Mouse (Mus musculus): ENCODE results near the gene Gm6034. TPM values are rescaled to one million over a fixed set of nuclear protein-coding genes. Genes with fewer than 3 reads are reported as not detected.
"Not testable (repeated sequence)": the region's sequence is repeated elsewhere in the genome, so short reads cannot be mapped to it uniquely, and the experiment has no call there.

Gene Gm6034
- polyA plus RNA-seq, 1 experiment from 2014 or later: not detected

GRCm38 (mm10) chr17:36060829-36061228, 18.1 kb downstream of the Gm6034 start:
- DNase-seq (ENCODE audit: low spot score) (peak; percentile 87), ATAC-seq (peak; percentile 47; the same call in 1 of the 2 replicates)

GRCm38 (mm10) chr17:36081901-36082300, 39.1 kb downstream of the Gm6034 start:
- H3K27ac ChIP-seq (ENCODE audit: low read length); ATAC-seq; H3K4me1 ChIP-seq (ENCODE audit: insufficient read depth, low read depth, low read length); H3K4me3 ChIP-seq (ENCODE audit: low read depth, low read length); H3K36me3 ChIP-seq (ENCODE audit: insufficient read depth, low read length); H3K27me3 ChIP-seq (replicated peaks; ENCODE audit: insufficient read depth, low read length); H3K9ac ChIP-seq (replicated peaks; ENCODE audit: low read depth); H3K9me3 ChIP-seq (ENCODE audit: low read length); H3K4me2 ChIP-seq (replicated peaks; ENCODE audit: low read depth, low read length); DNase-seq (ENCODE audit: low spot score): not testable (repeated sequence)

More at GRCm38 (mm10) chr17:36060829-36061228, 18.1 kb downstream of the Gm6034 start:
- WGBS: 29% methylated on average over 2 of the region's 2 CpGs
- Histone ChIP-seq H3K27ac (ENCODE audit: low read length) (no peak overlapping the region), H3K27me3 (replicated peaks; ENCODE audit: insufficient read depth, low read length) (no peaks in the 10 kb centered on the region), H3K4me2 (replicated peaks; ENCODE audit: low read depth, low read length) (no peak overlapping the region), H3K4me1 (ENCODE audit: insufficient read depth, low read depth, low read length) (no peaks in the 10 kb centered on the region), H3K36me3 (ENCODE audit: insufficient read depth, low read length) (no peaks in the 10 kb centered on the region), H3K4me3 (ENCODE audit: low read depth, low read length) (no peak overlapping the region), H3K9ac (replicated peaks; ENCODE audit: low read depth) (no peak overlapping the region), H3K9me3 (ENCODE audit: low read length) (no peaks in the 10 kb centered on the region)
- TF ChIP-seq CTCF (IDR thresholded peaks at IDR 0.05): peak; percentile 77
- no peak for TF ChIP-seq EP300 (IDR thresholded peaks at IDR 0.05)

- not testable (repeated sequence) for ATAC-seq; H3K27ac ChIP-seq (ENCODE audit: low read length); DNase-seq (ENCODE audit: low spot score); H3K36me3 ChIP-seq (ENCODE audit: insufficient read depth, low read length); H3K9ac ChIP-seq (replicated peaks; ENCODE audit: low read depth); H3K27me3 ChIP-seq (replicated peaks; ENCODE audit: insufficient read depth, low read length); H3K9me3 ChIP-seq (ENCODE audit: low read length); H3K4me1 ChIP-seq (ENCODE audit: insufficient read depth, low read depth, low read length)
- H3K4me3 ChIP-seq (ENCODE audit: low read depth, low read length): peak overlapping the region; percentile 54; the same call in 1 of the 2 replicates
- 44% methylated on average over 3 of the region's 6 CpGs for WGBS
- peak overlapping the region; percentile 92 for H3K4me2 ChIP-seq (replicated peaks; ENCODE audit: low read depth, low read length)
Observed at GRCm38 (mm10) chr17:36082519-36083232, 39.9 kb downstream of the Gm6034 start.

- H3K4me2 ChIP-seq (replicated peaks; ENCODE audit: low read depth, low read length): peak overlapping the region; percentile 92
- H3K4me3 ChIP-seq (ENCODE audit: low read depth, low read length): peak overlapping the region; percentile 54
- WGBS: under 1% methylated on average over 46 of the region's 46 CpGs
- H3K4me1 ChIP-seq (ENCODE audit: insufficient read depth, low read depth, low read length): no peaks in the 10 kb centered on the region
- peaks cover 4% of the 10 kb centered on the region; the same call in 1 of the 2 replicates for H3K27me3 ChIP-seq (replicated peaks; ENCODE audit: insufficient read depth, low read length)
- H3K9me3 ChIP-seq (ENCODE audit: low read length): no peaks in the 10 kb centered on the region
- DNase-seq (ENCODE audit: low spot score) (peak; percentile 60), ATAC-seq (peak; percentile 81)
- TF ChIP-seq EP300 (IDR thresholded peaks at IDR 0.05) (no peak), CTCF (IDR thresholded peaks at IDR 0.05) (no peak)
- H3K9ac ChIP-seq (replicated peaks; ENCODE audit: low read depth): no peak overlapping the region
- no peaks in the 10 kb centered on the region for H3K36me3 ChIP-seq (ENCODE audit: insufficient read depth, low read length)
- H3K27ac ChIP-seq (ENCODE audit: low read length): no peak overlapping the region
Observed at GRCm38 (mm10) chr17:36083266-36083869, 40.6 kb downstream of the Gm6034 start.

GRCm38 (mm10) chr17:36083870-36084451, 41.2 kb downstream of the Gm6034 start:
- no peak; the same call in 1 of the 2 replicates for ATAC-seq
- 1% methylated on average over 40 of the region's 42 CpGs for whole genome bisulfite sequencing

GRCm38 (mm10) chr17:36085976-36086375, 43.2 kb downstream of the Gm6034 start:
- not testable (repeated sequence) for H3K4me3 ChIP-seq (ENCODE audit: low read depth, low read length); H3K9ac ChIP-seq (replicated peaks; ENCODE audit: low read depth); H3K36me3 ChIP-seq (ENCODE audit: insufficient read depth, low read length); H3K27me3 ChIP-seq (replicated peaks; ENCODE audit: insufficient read depth, low read length); H3K4me1 ChIP-seq (ENCODE audit: insufficient read depth, low read depth, low read length); DNase-seq (ENCODE audit: low spot score); H3K9me3 ChIP-seq (ENCODE audit: low read length); ATAC-seq; H3K27ac ChIP-seq (ENCODE audit: low read length); H3K4me2 ChIP-seq (replicated peaks; ENCODE audit: low read depth, low read length)
- 36% methylated on average over 1 of the region's 1 CpGs for WGBS

More at GRCm38 (mm10) chr17:36083870-36084451, 41.2 kb downstream of the Gm6034 start:
- H3K4me2 ChIP-seq (replicated peaks; ENCODE audit: low read depth, low read length): peak overlapping the region; percentile 92
- peak overlapping the region; percentile 54 for H3K4me3 ChIP-seq (ENCODE audit: low read depth, low read length)
- H3K27ac ChIP-seq (ENCODE audit: low read length): no peak overlapping the region
- H3K9ac ChIP-seq (replicated peaks; ENCODE audit: low read depth): no peak overlapping the region
- H3K4me1 ChIP-seq (ENCODE audit: insufficient read depth, low read depth, low read length): no peaks in the 10 kb centered on the region
- no peak for DNase-seq (ENCODE audit: low spot score)
- peaks cover 4% of the 10 kb centered on the region; the same call in 1 of the 2 replicates for H3K27me3 ChIP-seq (replicated peaks; ENCODE audit: insufficient read depth, low read length)
- no peaks in the 10 kb centered on the region for H3K9me3 ChIP-seq (ENCODE audit: low read length)
- TF ChIP-seq EP300 (IDR thresholded peaks at IDR 0.05) (no peak), CTCF (IDR thresholded peaks at IDR 0.05) (no peak)
- no peaks in the 10 kb centered on the region for H3K36me3 ChIP-seq (ENCODE audit: insufficient read depth, low read length)

GRCm38 (mm10) chr17:36091933-36092332, 49.2 kb downstream of the Gm6034 start:
- not testable (repeated sequence) for H3K27ac ChIP-seq (ENCODE audit: low read length); H3K27me3 ChIP-seq (replicated peaks; ENCODE audit: insufficient read depth, low read length); ATAC-seq; H3K9ac ChIP-seq (replicated peaks; ENCODE audit: low read depth); DNase-seq (ENCODE audit: low spot score); H3K4me3 ChIP-seq (ENCODE audit: low read depth, low read length); H3K36me3 ChIP-seq (ENCODE audit: insufficient read depth, low read length); H3K4me2 ChIP-seq (replicated peaks; ENCODE audit: low read depth, low read length); H3K9me3 ChIP-seq (ENCODE audit: low read length); H3K4me1 ChIP-seq (ENCODE audit: insufficient read depth, low read depth, low read length)
- no CpG with 5 or more reads among the region's 2 CpGs for WGBS

- not testable (repeated sequence) for ATAC-seq; H3K36me3 ChIP-seq (ENCODE audit: insufficient read depth, low read length); H3K27me3 ChIP-seq (replicated peaks; ENCODE audit: insufficient read depth, low read length); H3K4me2 ChIP-seq (replicated peaks; ENCODE audit: low read depth, low read length); H3K4me3 ChIP-seq (ENCODE audit: low read depth, low read length); H3K27ac ChIP-seq (ENCODE audit: low read length); H3K9me3 ChIP-seq (ENCODE audit: low read length); H3K9ac ChIP-seq (replicated peaks; ENCODE audit: low read depth); H3K4me1 ChIP-seq (ENCODE audit: insufficient read depth, low read depth, low read length); DNase-seq (ENCODE audit: low spot score)
Observed at GRCm38 (mm10) chr17:36092520-36092919, 49.8 kb downstream of the Gm6034 start.

Data from lung, postnatal 0 days (tissue).